Mouse (Mus musculus) lung, postnatal 0 days (tissue): ENCODE measurements at regions not wholly inside any gene's neighbourhood (a gene's known extent, or its start where the extent isn't known, plus 50 kb on each side); places are given as distances from the start of the nearest gene placed in this dataset.

Experiments
- CTCF ChIP-seq: IDR thresholded peaks from 2 replicates; pipeline ENCODE4 v1.5.1; 2016; ENCODE audit warnings: antibody characterized with exemption, mild to moderate bottlenecking
- EP300 ChIP-seq: IDR thresholded peaks from 2 replicates; pipeline ENCODE4 v1.6.1; 2016; ENCODE audit warnings: antibody characterized with exemption, mild to moderate bottlenecking, control low read depth

- TF ChIP-seq CTCF (no peak), EP300 (no peak)
Observed at GRCm38 (mm10) chr7:125295226-125295625, 149.2 kb upstream of the Kdm8 start.
